Mouse (Mus musculus): Measurements from ENCODE around the gene Gse1. TPM values are rescaled to one million over a fixed set of nuclear protein-coding genes. Genes with fewer than 3 reads are reported as not detected.

The Gse1 gene
- polyA plus RNA-seq, 1 experiment = 55.9 TPM

- WGBS = 32% methylated on average over 29 of the region's 29 CpGs
- Histone ChIP-seq H3K36me3 (ENCODE audit: control insufficient read depth, insufficient read depth, low read length) (no peaks in the 10 kb centered on the region; the same call in 1 of the 2 replicates), H3K4me1 (ENCODE audit: control insufficient read depth, insufficient read depth, insufficient read length, low read length) (peaks cover 17% of the 10 kb centered on the region), H3K27me3 (ENCODE audit: control insufficient read depth, insufficient read depth, low read length) (no peaks in the 10 kb centered on the region), H3K4me3 (ENCODE audit: low read depth, low read length) (peak overlapping the region; percentile 12; the same call in 1 of the 2 replicates), H3K27ac (ENCODE audit: insufficient read depth, low read depth, low read length) (no peak overlapping the region)
- TF ChIP-seq CTCF (IDR thresholded peaks at IDR 0.05; ENCODE audit: extremely low read depth, insufficient read length, insufficient replicate concordance, low read depth, low read length) = no peak
Observed at GRCm38 (mm10) chr8:120532517-120533215, 304.4 kb downstream of the Gse1 start.

DNA sequence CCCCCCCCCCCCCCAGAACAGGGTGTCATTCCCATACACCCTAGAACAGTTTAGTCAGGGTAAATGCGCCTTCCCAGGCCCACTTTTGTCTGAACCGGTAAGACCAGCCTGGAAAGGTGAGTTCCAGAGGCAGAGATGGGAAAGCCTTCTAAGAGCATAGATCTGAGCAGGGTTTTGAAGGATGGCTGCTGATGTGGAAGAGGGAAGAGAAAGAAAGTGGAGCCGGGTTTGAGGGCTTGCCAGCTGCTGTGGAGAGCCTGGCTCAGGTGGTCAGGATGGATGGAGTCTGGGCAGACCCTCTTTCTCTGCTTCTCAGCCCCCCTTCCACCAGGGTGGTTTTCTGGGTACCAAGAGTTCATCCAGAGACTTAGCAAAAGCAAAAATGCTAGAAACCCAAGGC lies 305.1 kb downstream of the Gse1 start:
- Histone ChIP-seq H3K36me3 (ENCODE audit: control insufficient read depth, insufficient read depth, low read length) (no peaks in the 10 kb centered on the region; the same call in 1 of the 2 replicates), H3K4me1 (ENCODE audit: control insufficient read depth, insufficient read depth, insufficient read length, low read length) (peaks cover 15% of the 10 kb centered on the region), H3K4me3 (ENCODE audit: low read depth, low read length) (no peak overlapping the region), H3K27ac (ENCODE audit: insufficient read depth, low read depth, low read length) (no peak overlapping the region), H3K27me3 (ENCODE audit: control insufficient read depth, insufficient read depth, low read length) (no peaks in the 10 kb centered on the region)
- TF ChIP-seq CTCF (IDR thresholded peaks at IDR 0.05; ENCODE audit: extremely low read depth, insufficient read length, insufficient replicate concordance, low read depth, low read length) (no peak), POLR2A (IDR thresholded peaks at IDR 0.05; ENCODE audit: low read depth, low read length) (no peak)
- 84% methylated on average over 3 of the region's 3 CpGs for WGBS

GRCm38 (mm10) chr8:120534080-120534479 lies 305.8 kb downstream of the Gse1 start:
- 74% methylated on average over 8 of the region's 8 CpGs for WGBS
- no peaks in the 10 kb centered on the region; the same call in 1 of the 2 replicates for H3K36me3 ChIP-seq (ENCODE audit: control insufficient read depth, insufficient read depth, low read length)
- no peak for TF ChIP-seq POLR2A (IDR thresholded peaks at IDR 0.05; ENCODE audit: low read depth, low read length)
- TF ChIP-seq CTCF (IDR thresholded peaks at IDR 0.05; ENCODE audit: extremely low read depth, insufficient read length, insufficient replicate concordance, low read depth, low read length) = no peak
- H3K27me3 ChIP-seq (ENCODE audit: control insufficient read depth, insufficient read depth, low read length) = no peaks in the 10 kb centered on the region
- no peak overlapping the region for H3K4me3 ChIP-seq (ENCODE audit: low read depth, low read length)
- no peak overlapping the region for H3K27ac ChIP-seq (ENCODE audit: insufficient read depth, low read depth, low read length)
- H3K4me1 ChIP-seq (ENCODE audit: control insufficient read depth, insufficient read depth, insufficient read length, low read length) = peaks cover 20% of the 10 kb centered on the region

DNA sequence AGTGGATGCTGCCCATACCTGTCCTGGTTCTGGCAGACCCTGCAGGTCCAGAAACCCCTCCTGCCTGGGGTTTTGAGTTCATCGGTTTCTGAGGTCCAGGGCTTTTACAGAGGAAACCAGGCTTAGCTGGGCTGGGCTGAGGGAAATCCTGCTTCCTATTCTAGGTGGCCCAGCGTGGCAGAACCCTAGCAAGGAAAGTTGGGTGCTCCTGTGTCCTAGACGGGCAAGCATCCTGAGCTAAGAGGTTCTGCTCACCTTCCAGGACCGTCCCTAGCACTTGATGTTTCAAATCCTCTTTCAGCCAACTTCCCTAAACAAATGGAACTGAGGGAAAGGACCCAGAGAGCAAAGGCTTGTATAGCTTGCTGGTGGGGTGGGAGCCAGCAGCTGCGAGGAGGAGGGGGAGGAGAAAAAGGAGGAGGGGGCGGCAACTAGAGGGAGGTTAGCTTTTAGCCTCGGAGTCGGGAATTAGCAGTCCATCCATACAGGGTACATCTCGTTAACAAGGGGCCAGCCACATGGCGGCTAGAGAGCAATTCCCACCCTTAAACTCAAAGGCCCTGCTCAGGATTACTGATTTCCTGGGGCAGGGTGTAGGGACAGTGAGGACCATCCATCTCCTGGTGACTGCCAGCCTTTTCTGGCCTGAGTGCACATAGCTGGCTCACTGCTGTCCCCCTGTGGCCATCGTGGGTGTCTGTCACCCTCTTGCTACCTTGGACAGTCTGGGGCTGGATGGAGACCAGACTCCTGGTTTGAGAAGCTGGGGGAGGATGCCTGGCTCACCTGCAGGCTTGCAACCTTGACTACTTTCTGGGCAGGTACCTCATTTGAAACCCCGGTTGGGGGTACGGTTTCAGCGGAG lies 306.5 kb downstream of the Gse1 start:
- Histone ChIP-seq H3K36me3 (ENCODE audit: control insufficient read depth, insufficient read depth, low read length) (no peaks in the 10 kb centered on the region; the same call in 1 of the 2 replicates), H3K4me3 (ENCODE audit: low read depth, low read length) (no peak overlapping the region), H3K27ac (ENCODE audit: insufficient read depth, low read depth, low read length) (no peak overlapping the region), H3K27me3 (ENCODE audit: control insufficient read depth, insufficient read depth, low read length) (no peaks in the 10 kb centered on the region), H3K4me1 (ENCODE audit: control insufficient read depth, insufficient read depth, insufficient read length, low read length) (peaks cover 23% of the 10 kb centered on the region)
- peak; percentile 97 for TF ChIP-seq CTCF (IDR thresholded peaks at IDR 0.05; ENCODE audit: extremely low read depth, insufficient read length, insufficient replicate concordance, low read depth, low read length)
- no peak for TF ChIP-seq POLR2A (IDR thresholded peaks at IDR 0.05; ENCODE audit: low read depth, low read length)
- WGBS = 35% methylated on average over 14 of the region's 14 CpGs

DNA sequence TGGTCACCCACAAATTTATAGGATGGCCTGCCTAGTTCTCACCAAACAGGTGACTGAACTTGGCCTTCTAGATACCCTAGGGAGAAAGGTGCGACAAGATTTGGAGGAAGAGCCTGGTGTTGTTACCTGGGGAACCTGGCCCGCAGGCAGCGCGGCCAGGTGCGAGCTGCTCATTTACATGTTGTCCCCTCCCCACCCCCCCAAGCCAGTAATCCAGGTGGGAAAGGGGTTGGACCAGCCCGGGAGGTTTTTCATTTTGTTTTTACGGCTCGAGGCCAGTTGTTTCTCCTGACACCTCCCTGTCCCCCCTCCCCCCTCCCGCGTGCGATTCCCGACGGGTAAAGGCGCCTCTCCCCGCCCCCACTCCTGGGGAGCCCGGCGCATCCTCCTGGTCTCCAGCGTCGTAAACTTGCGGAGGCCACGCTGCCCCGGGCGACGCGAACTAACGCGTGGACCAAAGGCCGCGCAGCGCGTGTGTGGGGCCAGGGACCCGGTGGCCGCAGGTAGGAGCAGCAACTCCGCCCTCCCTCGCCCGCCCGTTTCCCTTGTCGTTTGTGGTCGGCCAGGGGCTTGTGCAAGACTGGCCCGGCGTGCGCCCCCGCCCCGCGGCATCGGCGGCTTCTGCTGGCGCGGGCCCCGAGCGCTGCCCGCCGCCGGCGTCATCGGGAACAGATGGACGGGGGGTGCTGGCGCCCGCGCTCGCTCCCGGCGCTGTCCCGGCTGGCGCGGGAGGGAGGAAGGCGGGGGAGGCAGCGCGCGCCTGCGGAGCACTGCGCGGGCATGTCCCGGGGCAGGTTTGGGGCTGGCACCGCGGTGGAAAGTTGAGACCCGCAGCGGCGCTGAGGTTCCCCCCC lies 307.4 kb downstream of the Gse1 start:
- H3K4me3 ChIP-seq (ENCODE audit: low read depth, low read length) = peak overlapping the region; percentile 84
- H3K36me3 ChIP-seq (ENCODE audit: control insufficient read depth, insufficient read depth, low read length) = no peaks in the 10 kb centered on the region; the same call in 1 of the 2 replicates
- H3K27me3 ChIP-seq (ENCODE audit: control insufficient read depth, insufficient read depth, low read length) = no peaks in the 10 kb centered on the region
- H3K27ac ChIP-seq (ENCODE audit: insufficient read depth, low read depth, low read length) = 0 out of 2 replicates have a peak overlapping the region, but pooled peaks have one; percentile 7
- H3K4me1 ChIP-seq (ENCODE audit: control insufficient read depth, insufficient read depth, insufficient read length, low read length) = peaks cover 30% of the 10 kb centered on the region
- 1% methylated on average over 72 of the region's 79 CpGs for WGBS
- TF ChIP-seq CTCF (IDR thresholded peaks at IDR 0.05; ENCODE audit: extremely low read depth, insufficient read length, insufficient replicate concordance, low read depth, low read length) = no peak
- TF ChIP-seq POLR2A (IDR thresholded peaks at IDR 0.05; ENCODE audit: low read depth, low read length) = no peak

- WGBS = under 1% methylated on average over 61 of the region's 61 CpGs
- Histone ChIP-seq H3K27me3 (ENCODE audit: control insufficient read depth, insufficient read depth, low read length) (no peaks in the 10 kb centered on the region), H3K36me3 (ENCODE audit: control insufficient read depth, insufficient read depth, low read length) (no peaks in the 10 kb centered on the region), H3K27ac (ENCODE audit: insufficient read depth, low read depth, low read length) (peak overlapping the region; percentile 73), H3K4me1 (ENCODE audit: control insufficient read depth, insufficient read depth, insufficient read length, low read length) (peaks cover 32% of the 10 kb centered on the region), H3K4me3 (ENCODE audit: low read depth, low read length) (peak overlapping the region; percentile 84)
- TF ChIP-seq CTCF (IDR thresholded peaks at IDR 0.05; ENCODE audit: extremely low read depth, insufficient read length, insufficient replicate concordance, low read depth, low read length) = no peak
- TF ChIP-seq POLR2A (IDR thresholded peaks at IDR 0.05; ENCODE audit: low read depth, low read length) = no peak
Observed at GRCm38 (mm10) chr8:120536306-120537206, 308.3 kb downstream of the Gse1 start.
